Mouse (Mus musculus) C2C12 (cell line): ENCODE data around the gene Bicd1.

Source experiments
- CEBPB ChIP-seq: IDR thresholded peaks from one replicate; pipeline ENCODE4 v1.6.1; 2011; ENCODE audit warnings: low read depth, mild to moderate bottlenecking, control low read depth, moderate library complexity
- CTCF ChIP-seq: IDR thresholded peaks from one replicate; pipeline ENCODE4 v1.5.1; 2011; ENCODE audit not compliant: control insufficient read depth, insufficient read depth, insufficient read length
- FOSL1 ChIP-seq: IDR thresholded peaks from one replicate; pipeline ENCODE4 v1.8.0; 2011; ENCODE audit warnings: mild to moderate bottlenecking, low read length; ENCODE audit not compliant: poor library complexity, insufficient read depth, severe bottlenecking
- MAX ChIP-seq: IDR thresholded peaks from one replicate; pipeline ENCODE4 v1.6.1; 2011; ENCODE audit warnings: mild to moderate bottlenecking, control low read depth
- MYOD1 ChIP-seq: IDR thresholded peaks from one replicate; pipeline ENCODE4 v1.6.1; 2011; ENCODE audit warnings: low read depth; ENCODE audit not compliant: control insufficient read depth, insufficient read length
- USF1 ChIP-seq: IDR thresholded peaks from one replicate; pipeline ENCODE4 v1.6.1; 2011; ENCODE audit warnings: low read depth, mild to moderate bottlenecking, control low read depth, moderate library complexity

DNA sequence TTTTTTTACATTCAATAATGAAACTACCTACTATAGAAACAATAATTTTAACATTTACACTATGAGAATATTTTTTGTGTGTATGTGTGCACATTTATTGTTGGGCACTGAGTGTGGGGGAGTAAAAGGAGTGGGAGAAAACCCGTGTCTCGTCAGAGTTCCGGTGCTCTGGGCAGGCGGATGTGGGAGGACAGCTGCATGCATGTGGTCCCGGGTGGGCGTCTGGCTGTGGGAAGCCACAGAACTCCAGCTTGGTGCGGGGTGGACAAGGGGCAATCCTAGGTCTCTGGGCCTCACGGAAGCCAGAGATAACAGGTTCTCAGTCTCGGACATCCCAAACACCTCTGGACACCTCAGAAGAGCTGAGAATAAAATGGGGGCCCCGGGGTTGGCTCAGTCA lies 37.2 kb downstream of the Bicd1 start:
- TF ChIP-seq CTCF (no peak), MAX (no peak), FOSL1 (no peak), USF1 (no peak), CEBPB (no peak), MYOD1 (peak; percentile 40)
